Mouse (Mus musculus) urinary bladder, postnatal 36 days (tissue): Measurements from ENCODE around the gene Gpr35.
"Not testable (repeated sequence)": the region's sequence is repeated elsewhere in the genome, so short reads cannot be mapped to it uniquely, and the experiment has no call there.

Experiments
- DNase-seq, 2 experiments: peaks; one replicate each; pipeline ENCODE4 v3.0.0; 2022; ENCODE audit warnings: low spot score in 2 of 2, mixed read lengths in 1 of 2

The Gpr35 gene

DNA sequence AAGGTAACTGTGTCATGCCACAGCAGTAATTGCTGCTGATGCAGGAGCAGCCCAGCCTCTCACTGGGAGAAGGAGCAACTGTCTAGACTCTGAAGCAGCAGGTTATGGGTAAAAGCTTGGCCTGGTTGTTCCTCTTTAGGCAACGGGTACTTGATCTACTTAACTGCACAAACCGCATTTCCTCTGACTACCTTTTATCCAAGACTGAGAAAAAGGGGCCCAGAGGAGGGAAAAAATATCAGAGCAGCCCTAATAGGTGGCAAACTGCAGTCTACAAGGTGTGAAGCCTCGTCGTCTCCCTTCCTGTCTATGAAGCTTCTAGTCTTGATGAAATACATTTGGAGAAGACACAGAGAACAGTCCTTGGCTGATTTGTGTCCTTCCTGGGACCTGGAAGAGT, 17.1 kb upstream of the Gpr35 start:
- DNase-seq = no peak

DNA sequence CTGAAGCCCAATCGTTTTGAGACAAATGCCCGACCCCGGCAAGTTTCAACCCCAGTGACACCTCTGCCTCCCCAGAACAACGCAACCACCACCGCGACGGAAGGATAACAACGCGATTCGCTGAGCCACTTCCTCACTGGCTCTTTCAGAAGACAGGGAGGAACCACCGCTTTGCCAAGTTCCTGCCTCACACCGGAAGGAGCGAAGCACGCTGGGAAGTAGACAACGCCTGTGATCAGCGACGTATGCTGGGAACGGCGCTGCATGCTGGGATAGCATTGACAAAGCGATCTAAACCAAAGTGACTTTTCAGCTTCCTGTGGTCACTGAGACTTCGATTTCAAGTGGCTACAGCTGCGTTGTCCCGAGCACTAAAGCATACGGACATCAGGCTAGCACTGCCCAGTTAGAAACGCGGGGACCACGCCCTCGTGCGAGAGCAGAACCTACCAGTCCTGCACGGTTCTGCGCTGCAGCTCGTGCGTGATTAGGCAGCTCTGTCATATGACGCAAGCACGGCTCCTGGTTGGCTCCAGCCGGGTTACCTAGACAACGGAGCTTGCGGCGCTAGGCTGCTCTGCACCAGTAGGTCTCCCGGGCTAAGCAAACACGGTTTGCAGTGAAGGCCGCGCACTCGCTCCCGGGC, 16.4 kb upstream of the Gpr35 start, which contains the start of gene Capn10:
TSS of gene Capn10 (plus strand) at position 195 of the 646 bp plus-strand sequence.
- peak; percentile 90 to 92 for DNase-seq

- peak in 1 of 2 experiments; percentile 28 for DNase-seq
These were observed 15.4 kb upstream of the Gpr35 start for GRCm38 (mm10) chr1:92935054-92935962.

DNA sequence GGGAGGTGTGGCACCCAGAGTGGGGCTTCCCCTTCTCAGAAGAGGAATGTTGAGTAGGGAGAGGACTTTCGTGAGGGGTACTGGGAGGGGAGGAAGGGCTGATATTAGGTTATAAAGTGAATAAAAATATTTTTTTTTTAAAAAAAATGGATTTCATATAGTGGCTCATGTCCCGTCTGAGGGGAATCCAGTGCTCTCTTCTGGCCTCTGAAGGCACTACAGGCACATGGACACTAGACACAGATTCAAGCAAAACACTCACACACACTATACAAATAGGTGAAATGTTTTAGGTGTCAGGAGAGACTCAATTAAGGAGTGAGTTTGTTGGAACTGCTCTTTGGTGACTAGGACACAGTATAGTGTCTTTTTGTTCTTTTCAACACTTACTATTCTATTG, 14.7 kb upstream of the Gpr35 start:
- no peak for DNase-seq

- DNase-seq = no peak
These were observed 14.2 kb upstream of the Gpr35 start for GRCm38 (mm10) chr1:92936467-92936866.

- no peak for DNase-seq
These were observed 12.9 kb upstream of the Gpr35 start for GRCm38 (mm10) chr1:92937797-92938196.

- no peak for DNase-seq
These were observed 10.9 kb upstream of the Gpr35 start for GRCm38 (mm10) chr1:92939746-92940145.

DNA sequence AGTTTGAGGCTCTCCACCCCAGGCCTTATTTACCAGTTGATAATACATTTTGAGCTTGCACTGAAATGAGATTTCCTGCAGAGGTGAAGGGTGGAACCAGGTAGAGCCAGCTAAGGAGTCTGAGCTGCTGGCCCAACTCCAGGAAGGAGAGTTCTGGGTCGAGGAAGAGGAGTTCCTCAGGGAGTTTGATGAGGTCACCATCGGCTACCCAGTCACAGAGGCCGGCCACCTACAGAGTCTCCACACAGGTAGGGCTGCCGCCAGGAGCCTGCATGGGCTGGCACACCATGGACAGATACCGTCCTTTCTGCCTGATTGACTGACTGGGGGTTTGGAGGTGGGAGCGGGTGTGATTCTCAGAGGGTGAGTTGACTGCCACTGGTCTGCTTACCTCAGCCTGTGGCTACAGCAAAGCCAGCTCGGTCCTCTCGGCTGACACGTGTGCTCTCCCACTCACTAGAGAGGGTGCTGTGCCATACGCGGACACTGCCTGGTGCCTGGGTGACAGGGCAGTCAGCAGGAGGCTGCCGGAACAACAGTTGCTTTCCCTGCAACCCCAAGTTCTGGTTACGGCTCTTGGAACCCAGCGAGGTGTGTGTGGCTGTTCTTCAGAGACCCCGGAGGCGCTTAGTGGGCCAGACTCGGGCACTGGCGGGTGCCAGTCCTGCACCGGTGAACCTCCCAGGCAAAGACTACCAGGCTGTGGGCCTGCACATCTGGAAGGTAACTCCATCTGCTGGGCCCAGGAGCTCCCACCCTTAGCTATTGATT, 7.3 kb upstream of the Gpr35 start:
- no peak for DNase-seq

- DNase-seq = no peak
These were observed 2.7 kb upstream of the Gpr35 start for GRCm38 (mm10) chr1:92947966-92948365.

DNA sequence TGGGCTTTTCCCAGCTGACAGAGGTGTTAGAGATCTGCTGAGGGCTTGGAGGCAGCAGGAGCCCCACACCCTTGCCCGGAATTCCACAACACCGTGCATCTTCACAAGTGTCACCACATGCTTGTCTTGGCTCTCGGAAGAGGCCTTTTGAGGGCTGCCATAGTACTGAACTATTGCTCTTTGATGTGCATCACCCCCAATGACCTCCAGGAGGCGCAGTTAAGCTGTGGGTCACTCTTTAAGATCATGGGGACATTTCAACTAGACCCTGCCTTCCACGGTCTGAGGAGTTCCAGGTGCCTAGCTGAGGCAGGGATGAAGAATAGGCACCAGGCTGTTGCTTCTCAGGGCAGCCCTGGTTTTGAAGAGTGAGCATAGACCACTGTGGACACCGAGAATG, 1.2 kb upstream of the Gpr35 start:
- no peak for DNase-seq

GRCm38 (mm10) chr1:92953641-92954040, 3.0 kb downstream of the Gpr35 start:
- DNase-seq = no peak

GRCm38 (mm10) chr1:92956571-92957335, 6.1 kb downstream of the Gpr35 start:
- peak; percentile 32 to 55 for DNase-seq

DNA sequence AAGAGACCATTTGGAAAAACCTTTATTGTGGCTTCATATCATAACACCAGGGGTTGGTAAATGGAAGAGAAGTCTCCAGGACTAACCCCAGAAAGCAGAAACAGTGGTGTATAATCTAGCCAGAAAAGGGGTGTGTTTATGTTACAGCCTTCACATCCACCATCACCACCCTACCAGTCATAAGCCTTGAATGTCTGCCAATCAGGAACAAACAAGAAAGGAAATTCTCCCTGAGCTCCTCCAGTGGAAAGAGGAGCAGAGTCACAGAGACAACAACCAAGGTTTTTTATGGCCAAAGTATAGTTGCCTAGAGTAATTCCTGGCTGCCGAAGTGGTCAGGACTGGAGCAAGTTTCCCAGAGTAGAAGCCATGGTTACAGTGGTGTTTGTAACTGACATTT, 8.3 kb downstream of the Gpr35 start:
- no peak for DNase-seq

DNA sequence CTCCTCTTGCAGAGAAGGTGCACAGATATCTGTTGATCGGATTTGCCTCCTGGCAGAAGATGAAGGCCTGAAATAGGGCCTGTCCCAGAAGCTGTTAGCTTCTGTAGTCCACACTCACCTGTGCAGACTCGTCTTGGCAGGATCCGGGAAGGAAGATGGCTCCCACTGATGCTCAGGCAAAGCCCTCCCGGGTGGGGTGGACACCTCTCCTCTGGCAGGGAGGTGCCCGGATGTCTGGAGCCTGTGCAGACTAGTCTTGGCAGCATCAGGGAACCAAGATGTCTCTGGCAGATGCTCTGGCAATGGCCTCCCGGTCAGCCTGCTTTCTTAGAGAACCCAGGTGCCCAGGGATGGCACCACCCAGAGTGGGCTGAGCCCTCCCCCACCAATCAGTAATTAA, 20.1 kb downstream of the Gpr35 start:
- not testable (repeated sequence) for DNase-seq

GRCm38 (mm10) chr1:92971879-92972795, 21.5 kb downstream of the Gpr35 start:
- no peak for DNase-seq

DNA sequence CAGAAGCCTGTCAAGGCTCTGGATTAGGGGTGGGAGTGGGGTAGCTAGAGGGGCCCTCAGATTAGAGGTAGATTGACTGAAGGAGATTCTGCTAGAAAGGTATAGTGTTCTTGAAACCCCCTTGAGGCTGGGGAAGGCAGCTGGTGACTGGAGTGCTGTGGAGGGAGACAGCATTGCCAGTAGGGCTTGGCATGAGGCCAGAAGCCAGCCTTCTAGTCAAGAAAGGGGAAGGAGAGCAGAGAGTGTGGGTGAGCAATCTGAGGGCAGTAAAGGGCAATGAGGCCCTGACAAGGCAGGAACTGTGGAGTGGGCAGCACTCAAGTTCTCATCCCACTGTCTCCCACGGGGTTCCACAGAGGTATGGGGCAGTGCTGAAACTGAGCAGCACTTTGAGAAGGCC, 22.2 kb downstream of the Gpr35 start:
- DNase-seq = peak in 1 of 2 experiments; percentile 34

- DNase-seq = no peak
These were observed 25.5 kb downstream of the Gpr35 start for GRCm38 (mm10) chr1:92976141-92976566.

DNA sequence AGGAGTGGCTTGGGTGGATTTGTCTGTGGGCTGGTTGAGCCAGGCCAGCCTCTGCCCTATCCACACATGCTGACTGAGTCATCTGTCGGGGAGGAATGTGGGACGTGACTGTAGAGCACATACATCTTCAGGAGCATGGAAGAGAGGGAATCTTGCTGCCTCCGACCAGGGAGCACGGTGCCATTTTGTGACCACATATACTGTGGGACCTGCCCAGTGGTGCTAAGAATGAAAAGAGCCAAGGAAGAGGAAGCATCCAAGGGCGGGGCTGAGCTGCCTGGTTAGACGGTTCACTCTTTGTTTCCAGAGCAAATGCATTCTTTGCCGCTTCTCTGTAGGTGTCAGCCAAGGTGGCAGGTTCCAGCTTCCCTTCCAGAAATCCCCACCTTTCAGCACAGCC, 28.0 kb downstream of the Gpr35 start:
- no peak for DNase-seq

- DNase-seq = no peak
These were observed 28.5 kb downstream of the Gpr35 start for GRCm38 (mm10) chr1:92979073-92979602.
